Mouse (Mus musculus) C2C12 (cell line): Measurements from ENCODE around the gene Tusc2. TPM values are rescaled to one million over a fixed set of nuclear protein-coding genes. Genes with fewer than 3 reads are reported as not detected.

Source experiments
- H3K27me3 ChIP-seq: one replicate; pipeline ENCODE4 v1.6.1; 2011; ENCODE audit not compliant: control insufficient read depth, insufficient read depth, insufficient read length
- H3K36me3 ChIP-seq: one replicate; pipeline ENCODE4 v1.6.1; 2011; ENCODE audit not compliant: control insufficient read depth, insufficient read depth
- H3K4me3 ChIP-seq: one replicate; pipeline ENCODE4 v1.5.1; 2011; ENCODE audit warnings: mild to moderate bottlenecking, control low read depth; ENCODE audit not compliant: poor library complexity, insufficient read depth, severe bottlenecking
- H3K79me2 ChIP-seq: one replicate; pipeline ENCODE4 v1.6.1; 2011; ENCODE audit not compliant: control insufficient read depth, insufficient read depth
- H3K79me3 ChIP-seq: one replicate; pipeline ENCODE4 v1.6.1; 2011; ENCODE audit warnings: low read depth, control low read depth
- H3ac ChIP-seq: one replicate; pipeline ENCODE3; 2011; ENCODE audit warnings: low read depth; ENCODE audit not compliant: control insufficient read depth, insufficient read length
- CEBPB ChIP-seq: IDR thresholded peaks from one replicate; pipeline ENCODE4 v1.6.1; 2011; ENCODE audit warnings: low read depth, mild to moderate bottlenecking, control low read depth, moderate library complexity
- CTCF ChIP-seq: IDR thresholded peaks from one replicate; pipeline ENCODE4 v1.5.1; 2011; ENCODE audit not compliant: control insufficient read depth, insufficient read depth, insufficient read length
- FOSL1 ChIP-seq: IDR thresholded peaks from one replicate; pipeline ENCODE4 v1.8.0; 2011; ENCODE audit warnings: mild to moderate bottlenecking, low read length; ENCODE audit not compliant: poor library complexity, insufficient read depth, severe bottlenecking
- MAX ChIP-seq: IDR thresholded peaks from one replicate; pipeline ENCODE4 v1.6.1; 2011; ENCODE audit warnings: mild to moderate bottlenecking, control low read depth
- MYOD1 ChIP-seq: IDR thresholded peaks from one replicate; pipeline ENCODE4 v1.6.1; 2011; ENCODE audit warnings: low read depth; ENCODE audit not compliant: control insufficient read depth, insufficient read length
- MYOG ChIP-seq: IDR thresholded peaks from one replicate; pipeline ENCODE4 v1.6.1; 2011; ENCODE audit not compliant: control insufficient read depth, insufficient read length; ENCODE audit errors: extremely low read depth
- USF1 ChIP-seq: IDR thresholded peaks from one replicate; pipeline ENCODE4 v1.6.1; 2011; ENCODE audit warnings: low read depth, mild to moderate bottlenecking, control low read depth, moderate library complexity
- polyA plus RNA-seq: library from polyadenylated mRNA; unstranded; fragments of >200 nt; fragmentation: generic; extraction: Trizol; gene quantifications from one replicate; pipeline ENCODE4 v1.2.1, GENCODE M21; 2012; ENCODE audit warnings: missing spikeins

Tusc2 gene
- polyA plus RNA-seq, 1 experiment: 15.9 TPM

- no peak for TF ChIP-seq CTCF
- no peak for TF ChIP-seq CEBPB
- TF ChIP-seq USF1: no peak
- TF ChIP-seq FOSL1: no peak
- TF ChIP-seq MAX: no peak
- TF ChIP-seq MYOD1: no peak
- no peak for TF ChIP-seq MYOG
- no peaks in the 10 kb centered on the region for H3K36me3 ChIP-seq
- no peaks in the 10 kb centered on the region for H3K27me3 ChIP-seq
- H3K79me2 ChIP-seq: no peaks in the 10 kb centered on the region
- no peak overlapping the region for H3ac ChIP-seq
- H3K79me3 ChIP-seq: no peaks in the 10 kb centered on the region
- no peak overlapping the region for H3K4me3 ChIP-seq
These were observed 38.2 kb downstream of the Tusc2 start for GRCm38 (mm10) chr9:107601275-107601674.

- Histone ChIP-seq H3K27me3 (no peaks in the 10 kb centered on the region), H3K79me3 (no peaks in the 10 kb centered on the region), H3ac (no peak overlapping the region), H3K36me3 (no peaks in the 10 kb centered on the region), H3K79me2 (no peaks in the 10 kb centered on the region), H3K4me3 (no peak overlapping the region)
- TF ChIP-seq MAX (no peak), CTCF (peak; percentile 87)
These were observed 39.1 kb downstream of the Tusc2 start for GRCm38 (mm10) chr9:107602068-107602648.

- no peaks in the 10 kb centered on the region for H3K27me3 ChIP-seq
These were observed 40.2 kb downstream of the Tusc2 start for GRCm38 (mm10) chr9:107603251-107603650.

GRCm38 (mm10) chr9:107605041-107605661 lies 42.1 kb downstream of the Tusc2 start:
- Histone ChIP-seq H3K79me3 (no peaks in the 10 kb centered on the region), H3K27me3 (no peaks in the 10 kb centered on the region), H3ac (peak overlapping the region; percentile 50), H3K36me3 (no peaks in the 10 kb centered on the region), H3K79me2 (no peaks in the 10 kb centered on the region), H3K4me3 (peak overlapping the region; percentile 32)
- no peak for TF ChIP-seq MAX
- TF ChIP-seq CEBPB: no peak

More at GRCm38 (mm10) chr9:107603251-107603650, 40.2 kb downstream of the Tusc2 start:
- Histone ChIP-seq H3K79me3 (no peaks in the 10 kb centered on the region), H3K79me2 (no peaks in the 10 kb centered on the region), H3ac (no peak overlapping the region), H3K36me3 (no peaks in the 10 kb centered on the region), H3K4me3 (no peak overlapping the region)
- TF ChIP-seq CTCF: no peak
- no peak for TF ChIP-seq FOSL1
- TF ChIP-seq USF1: no peak
- TF ChIP-seq MAX: no peak
- no peak for TF ChIP-seq MYOG
- TF ChIP-seq MYOD1: no peak
- no peak for TF ChIP-seq CEBPB

- no peak for TF ChIP-seq MYOG
- TF ChIP-seq MAX: no peak
- no peak for TF ChIP-seq CEBPB
- TF ChIP-seq USF1: no peak
- TF ChIP-seq MYOD1: no peak
- TF ChIP-seq CTCF: no peak
- no peak for TF ChIP-seq FOSL1
- H3K36me3 ChIP-seq: no peaks in the 10 kb centered on the region
- H3K27me3 ChIP-seq: no peaks in the 10 kb centered on the region
- H3ac ChIP-seq: no peak overlapping the region
- H3K79me3 ChIP-seq: no peaks in the 10 kb centered on the region
- no peak overlapping the region for H3K4me3 ChIP-seq
- H3K79me2 ChIP-seq: no peaks in the 10 kb centered on the region
These were observed 43.5 kb downstream of the Tusc2 start for GRCm38 (mm10) chr9:107606591-107606990.

GRCm38 (mm10) chr9:107607036-107607435 lies 44.0 kb downstream of the Tusc2 start:
- TF ChIP-seq MYOD1 (no peak), MYOG (no peak), MAX (no peak), CTCF (no peak), USF1 (no peak), FOSL1 (no peak), CEBPB (no peak)
- no peaks in the 10 kb centered on the region for H3K79me2 ChIP-seq
- H3K79me3 ChIP-seq: no peaks in the 10 kb centered on the region
- H3K27me3 ChIP-seq: no peaks in the 10 kb centered on the region
- H3K4me3 ChIP-seq: no peak overlapping the region
- H3ac ChIP-seq: no peak overlapping the region
- H3K36me3 ChIP-seq: no peaks in the 10 kb centered on the region
